Mouse (Mus musculus) intestine, embryonic 15.5 days (tissue): ENCODE measurements at regions not wholly inside any gene's neighbourhood (a gene's known extent, or its start where the extent isn't known, plus 50 kb on each side); places are given as distances from the start of the nearest gene placed in this dataset.
A peak's percentile ranks its signal among the peaks of the same experiment; 100 is the strongest.

ENCODE experiments used
- ATAC-seq: fragments of 200-750 bp; cut with Nextera tagmentation; 2 replicates; pipeline ENCODE4 v1.8.0; 2017; ENCODE audit warnings: moderate TSS enrichment, moderate library complexity
- H3K27ac ChIP-seq: fragments of 300-500 bp; sonication (generic); 2 replicates; pipeline ENCODE4 v1.5.1; 2015; ENCODE audit warnings: mild to moderate bottlenecking, inconsistent platforms
- H3K27me3 ChIP-seq: fragments of 300-500 bp; sonication (generic); replicated peaks from 2 replicates; pipeline ENCODE4 v1.6.1; 2015; ENCODE audit warnings: inconsistent platforms
- H3K36me3 ChIP-seq: fragments of 300-500 bp; sonication (generic); 2 replicates; pipeline ENCODE4 v1.6.1; 2015; ENCODE audit warnings: inconsistent platforms
- H3K4me1 ChIP-seq: fragments of 300-500 bp; sonication (generic); replicated peaks from 2 replicates; pipeline ENCODE4 v1.6.1; 2015; ENCODE audit warnings: inconsistent platforms
- H3K4me2 ChIP-seq: fragments of 300-500 bp; sonication (generic); replicated peaks from 2 replicates; pipeline ENCODE4 v1.6.1; 2015; ENCODE audit warnings: mild to moderate bottlenecking, inconsistent platforms
- H3K4me3 ChIP-seq: fragments of 300-500 bp; sonication (generic); replicated peaks from 2 replicates; pipeline ENCODE4 v1.5.1; 2015; ENCODE audit warnings: inconsistent platforms
- H3K9ac ChIP-seq: fragments of 300-500 bp; sonication (generic); 2 replicates; pipeline ENCODE4 v1.6.1; 2015; ENCODE audit warnings: inconsistent platforms
- H3K9me3 ChIP-seq: fragments of 300-500 bp; sonication (generic); 2 replicates; pipeline ENCODE4 v1.6.1; 2016; ENCODE audit warnings: inconsistent platforms
- WGBS: fragments of 180-500 bp; shearing (Covaris S2); methylation state at CpG from one replicate; pipeline ENCODE4 v1.1.7; 2015; 5-methylcytosine and 5-hydroxymethylcytosine counted together

DNA sequence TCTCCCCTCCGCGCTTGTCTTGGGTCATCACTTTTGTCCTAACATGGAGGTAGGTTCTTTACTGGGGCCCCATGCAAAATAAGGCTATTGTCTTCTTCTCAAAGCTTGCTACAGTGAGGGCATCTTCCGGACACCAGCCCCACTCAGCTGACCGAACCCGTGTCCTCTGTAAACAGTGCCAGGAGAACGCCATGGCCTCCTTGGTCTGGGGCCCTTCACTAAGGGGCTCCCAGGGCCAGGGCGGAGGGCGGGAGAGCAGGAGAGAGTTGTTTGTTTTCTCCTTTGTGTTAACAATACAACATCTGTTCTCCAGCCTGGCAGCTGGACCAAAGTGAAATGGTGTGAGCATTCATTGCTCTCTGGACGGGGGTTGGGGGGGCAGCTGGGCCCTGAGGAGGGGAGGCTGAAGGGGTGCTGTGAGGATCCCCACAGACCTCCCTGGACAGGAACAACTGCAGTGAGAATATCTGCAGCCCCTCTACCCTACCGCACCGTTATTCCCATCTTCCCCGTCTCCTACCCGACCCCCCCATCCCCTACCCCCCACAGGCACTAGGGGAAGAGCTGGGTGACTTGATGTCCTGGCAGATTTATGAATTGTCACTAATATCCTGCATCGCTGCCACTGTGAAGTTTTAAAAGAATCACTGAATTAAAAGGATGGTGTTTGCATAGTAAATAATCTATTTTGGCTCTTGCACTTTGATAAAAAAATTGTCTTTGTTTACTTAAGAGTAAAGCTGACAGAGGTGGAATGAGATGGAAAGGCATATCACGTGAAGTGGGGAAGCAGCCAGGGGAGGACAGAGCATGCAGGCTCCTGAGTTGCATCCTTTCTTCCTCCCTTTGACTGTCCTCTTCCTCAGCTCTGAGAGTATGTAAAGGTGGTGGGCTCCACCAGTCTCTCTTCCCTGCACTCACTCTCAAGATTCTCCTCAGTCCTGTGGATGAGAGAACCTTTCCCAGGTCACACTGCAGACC, 97.5 kb upstream of the Teddm2 start:
- ATAC-seq, result no peak
- H3K4me2 ChIP-seq, result no peak overlapping the region
- no peaks in the 10 kb centered on the region for H3K9me3 ChIP-seq
- 62% methylated on average over 15 of the region's 15 CpGs for WGBS
- H3K27me3 ChIP-seq, result no peaks in the 10 kb centered on the region
- peaks cover 3% of the 10 kb centered on the region; the same call in 1 of the 2 replicates for H3K4me1 ChIP-seq
- H3K27ac ChIP-seq, result no peak overlapping the region
- H3K9ac ChIP-seq, result no peak overlapping the region
- H3K4me3 ChIP-seq, result no peak overlapping the region
- H3K36me3 ChIP-seq, result no peaks in the 10 kb centered on the region

DNA sequence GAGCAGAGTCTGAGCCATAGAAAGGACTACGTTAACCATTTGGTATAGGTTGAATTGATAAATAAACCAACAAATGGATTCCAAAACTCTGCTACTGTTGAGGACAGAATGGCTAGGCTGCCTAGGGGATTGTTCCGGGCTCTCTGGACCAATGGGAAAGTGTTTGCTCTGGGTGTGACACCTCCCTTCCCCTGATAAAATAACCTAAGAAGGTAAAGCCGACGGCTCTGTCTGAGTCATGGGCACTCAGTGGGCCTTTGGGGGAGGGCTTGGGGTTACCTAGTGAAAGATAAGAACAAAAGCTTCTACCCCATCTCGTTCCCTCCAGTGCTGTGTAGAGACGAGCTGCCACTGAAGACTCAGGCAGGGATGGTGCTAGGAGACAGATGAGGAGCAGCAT, 99.7 kb upstream of the Teddm2 start:
- Histone ChIP-seq H3K9me3 (no peaks in the 10 kb centered on the region), H3K9ac (no peak overlapping the region), H3K27me3 (no peaks in the 10 kb centered on the region), H3K4me1 (no peaks in the 10 kb centered on the region; the same call in 1 of the 2 replicates), H3K4me2 (no peak overlapping the region), H3K27ac (no peak overlapping the region), H3K36me3 (no peaks in the 10 kb centered on the region), H3K4me3 (no peak overlapping the region)
- ATAC-seq, result peak; percentile 41
- 57% methylated on average over 6 of the region's 6 CpGs for whole genome bisulfite sequencing

DNA sequence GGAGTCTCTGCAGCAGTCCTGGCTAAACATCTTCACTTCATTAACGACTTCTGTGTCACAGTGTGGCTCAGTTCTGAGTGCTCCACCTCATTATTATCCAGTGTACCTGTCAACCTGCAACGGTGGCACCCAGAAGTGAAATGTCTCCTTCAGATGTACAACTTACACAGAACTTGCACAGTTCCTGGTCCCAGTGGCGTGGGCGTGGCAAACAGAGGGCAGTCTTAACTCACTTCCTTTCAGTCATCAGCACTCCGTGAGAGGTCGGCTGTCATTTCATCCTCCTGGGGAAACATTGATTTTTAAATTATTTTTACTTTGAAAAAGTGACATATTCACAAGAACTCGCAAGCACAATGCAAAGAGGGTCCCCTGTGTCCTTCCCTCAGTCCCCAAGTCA, 103.6 kb upstream of the Teddm2 start:
- Histone ChIP-seq H3K27me3 (no peaks in the 10 kb centered on the region), H3K36me3 (no peaks in the 10 kb centered on the region), H3K9me3 (no peaks in the 10 kb centered on the region), H3K4me1 (no peaks in the 10 kb centered on the region), H3K27ac (no peak overlapping the region), H3K4me2 (no peak overlapping the region), H3K4me3 (no peak overlapping the region), H3K9ac (no peak overlapping the region)
- WGBS, result 72% methylated on average over 7 of the region's 7 CpGs
- ATAC-seq, result no peak

DNA sequence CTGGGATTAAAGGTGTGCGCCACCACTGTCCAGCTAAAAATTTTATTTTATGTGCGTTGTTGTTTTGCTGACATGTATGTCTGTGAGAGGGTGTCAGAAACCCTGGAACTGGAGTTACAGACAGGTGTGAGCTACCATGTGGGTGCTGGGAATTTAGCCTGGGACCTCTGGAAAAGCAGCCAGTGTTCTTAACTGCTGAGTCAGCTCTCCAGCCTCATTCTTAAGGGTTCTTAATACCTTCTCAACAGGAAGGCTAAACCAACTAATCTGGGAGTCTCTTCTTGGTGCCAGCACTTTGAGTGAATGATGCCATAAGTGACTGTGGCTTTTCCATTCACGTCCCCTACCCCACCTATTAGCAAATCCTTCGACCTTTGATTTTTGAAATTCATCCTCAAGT, 104.6 kb upstream of the Teddm2 start:
- H3K4me3 ChIP-seq, result no peak overlapping the region
- H3K9me3 ChIP-seq, result no peaks in the 10 kb centered on the region
- no peaks in the 10 kb centered on the region for H3K27me3 ChIP-seq
- WGBS, result 92% methylated on average over 4 of the region's 4 CpGs
- H3K36me3 ChIP-seq, result no peaks in the 10 kb centered on the region
- no peak overlapping the region for H3K4me2 ChIP-seq
- no peak overlapping the region for H3K9ac ChIP-seq
- H3K27ac ChIP-seq, result no peak overlapping the region
- no peaks in the 10 kb centered on the region for H3K4me1 ChIP-seq
- ATAC-seq, result no peak

DNA sequence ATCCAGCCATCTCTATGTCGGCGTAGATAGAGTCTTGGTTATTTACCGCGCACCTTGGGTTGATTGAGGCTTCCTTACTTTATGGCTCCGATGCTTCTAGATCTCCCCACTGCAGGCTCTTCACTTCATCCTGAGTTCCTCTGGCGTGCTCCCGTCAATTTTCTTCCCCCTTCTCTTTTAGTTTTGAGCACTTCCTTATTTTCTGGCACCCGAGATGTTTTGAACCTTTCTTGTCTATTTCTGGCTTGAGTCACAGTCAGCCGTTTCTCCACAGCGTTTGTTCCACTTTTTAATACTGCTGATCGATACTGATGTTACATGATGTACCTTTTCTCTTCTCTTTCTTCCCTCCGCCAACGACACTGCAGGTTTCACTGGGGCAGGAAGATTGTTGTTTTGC, 106.0 kb upstream of the Teddm2 start:
- Histone ChIP-seq H3K36me3 (no peaks in the 10 kb centered on the region), H3K4me2 (no peak overlapping the region), H3K9ac (no peak overlapping the region), H3K27ac (no peak overlapping the region), H3K4me1 (no peaks in the 10 kb centered on the region), H3K27me3 (no peaks in the 10 kb centered on the region), H3K4me3 (no peak overlapping the region), H3K9me3 (no peaks in the 10 kb centered on the region)
- ATAC-seq, result no peak
- WGBS, result 83% methylated on average over 13 of the region's 13 CpGs

DNA sequence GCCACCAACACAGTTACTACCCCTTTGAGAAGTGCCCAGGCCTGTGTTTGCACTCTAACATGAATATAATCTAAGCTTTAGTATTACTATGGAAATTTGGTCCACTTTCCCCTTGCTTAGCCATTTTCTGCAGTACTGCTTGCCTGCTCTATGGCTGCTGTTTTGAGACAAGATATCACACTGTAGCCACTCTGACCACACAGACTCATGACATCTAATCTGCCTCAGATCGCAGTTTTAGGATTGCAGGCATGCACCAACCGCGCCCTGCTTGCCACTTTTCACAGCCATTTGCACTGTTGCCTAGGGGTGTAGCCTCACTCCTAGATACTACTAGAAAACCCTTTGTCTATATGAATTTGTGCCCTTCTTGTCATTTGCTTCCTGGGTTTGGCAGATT, 107.4 kb upstream of the Teddm2 start:
- Histone ChIP-seq H3K4me2 (no peak overlapping the region), H3K9ac (no peak overlapping the region), H3K27me3 (no peaks in the 10 kb centered on the region), H3K36me3 (no peaks in the 10 kb centered on the region), H3K9me3 (no peaks in the 10 kb centered on the region), H3K4me1 (no peaks in the 10 kb centered on the region), H3K27ac (no peak overlapping the region), H3K4me3 (no peak overlapping the region)
- WGBS, result 88% methylated on average over 3 of the region's 3 CpGs
- ATAC-seq, result no peak

DNA sequence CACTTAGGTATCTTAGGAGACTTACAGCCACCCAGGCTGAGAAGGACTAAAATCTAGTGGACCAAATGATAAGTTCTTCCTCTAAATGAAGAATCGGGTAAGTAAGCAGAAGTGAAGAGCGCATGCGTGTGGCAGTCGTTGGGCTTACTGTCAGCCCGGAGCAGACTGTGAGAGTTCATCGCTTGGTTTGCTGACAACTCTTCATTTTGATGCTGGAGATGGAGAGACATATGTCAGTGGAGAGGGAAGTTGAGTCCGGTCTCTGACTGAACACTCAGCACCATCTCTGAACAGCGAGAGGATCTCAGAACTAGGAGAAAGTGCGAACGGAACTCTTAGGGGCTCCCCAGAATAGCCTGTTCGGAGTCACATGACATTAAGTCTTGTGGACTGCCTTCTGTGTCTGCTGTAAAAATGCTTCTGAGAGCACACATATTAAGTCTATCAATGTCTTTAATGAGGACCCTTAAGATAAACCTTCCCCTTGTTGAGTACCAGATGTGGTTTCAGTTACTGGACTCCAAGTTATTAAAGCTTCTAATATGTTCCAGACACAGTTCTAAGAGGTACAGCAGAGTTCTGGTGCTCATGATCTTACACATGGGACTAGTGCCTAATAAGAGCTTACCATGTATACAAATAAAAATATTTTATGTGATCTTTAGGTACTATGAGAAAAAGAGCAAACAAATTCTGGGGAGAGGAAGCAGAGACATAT, 108.7 kb upstream of the Teddm2 start:
- Histone ChIP-seq H3K4me1 (no peaks in the 10 kb centered on the region), H3K27me3 (no peaks in the 10 kb centered on the region), H3K36me3 (no peaks in the 10 kb centered on the region), H3K4me3 (no peak overlapping the region), H3K4me2 (no peak overlapping the region), H3K27ac (no peak overlapping the region), H3K9me3 (no peaks in the 10 kb centered on the region), H3K9ac (no peak overlapping the region)
- ATAC-seq, result no peak
- 85% methylated on average over 11 of the region's 11 CpGs for WGBS

DNA sequence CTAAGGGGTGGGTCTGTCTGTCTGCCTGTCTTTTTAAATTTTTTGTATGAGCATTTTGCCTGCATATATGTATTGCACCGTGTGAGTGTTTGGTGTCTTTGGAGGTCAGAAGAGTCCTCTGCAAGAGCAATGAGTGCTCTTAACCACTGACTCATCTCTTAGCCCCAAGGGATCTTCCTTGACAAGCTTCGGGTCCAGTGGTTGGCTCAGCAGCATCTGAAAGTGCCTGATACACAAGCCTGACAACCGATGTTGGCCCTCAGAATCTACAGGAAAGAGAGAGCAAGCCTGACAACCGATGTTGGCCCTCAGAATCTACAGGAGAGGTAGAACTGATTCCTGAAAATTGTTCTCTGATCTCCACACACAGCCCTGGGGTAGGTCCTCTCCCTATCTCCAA, 110.7 kb upstream of the Teddm2 start:
- H3K4me2 ChIP-seq, result no peak overlapping the region
- H3K9ac ChIP-seq, result no peak overlapping the region
- H3K27me3 ChIP-seq, result no peaks in the 10 kb centered on the region
- no peaks in the 10 kb centered on the region for H3K4me1 ChIP-seq
- no peak overlapping the region for H3K4me3 ChIP-seq
- no peak overlapping the region for H3K27ac ChIP-seq
- no peaks in the 10 kb centered on the region for H3K36me3 ChIP-seq
- no peaks in the 10 kb centered on the region for H3K9me3 ChIP-seq
- ATAC-seq, result no peak
- 77% methylated on average over 4 of the region's 4 CpGs for WGBS

DNA sequence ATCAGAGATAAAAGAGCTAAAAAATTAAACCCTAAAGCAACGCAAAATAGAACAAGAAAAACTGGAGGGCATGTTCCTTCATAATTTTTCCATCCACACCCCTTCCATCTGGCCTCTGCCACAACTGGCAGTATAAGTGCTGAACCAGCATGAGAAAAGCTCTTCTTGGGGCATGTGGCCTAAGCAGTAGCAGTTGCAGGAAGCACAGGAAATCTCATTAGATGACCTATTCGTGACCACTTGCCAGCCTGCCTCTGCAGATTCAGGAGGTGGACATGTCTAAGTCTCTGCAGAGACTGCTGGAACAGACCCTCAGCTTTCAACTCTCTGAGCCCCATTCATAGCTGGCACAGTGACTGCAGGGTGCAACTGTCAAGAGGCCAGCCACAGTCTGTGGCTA, 116.5 kb upstream of the Teddm2 start:
- no peak for ATAC-seq
- H3K9ac ChIP-seq, result no peak overlapping the region
- H3K4me2 ChIP-seq, result no peak overlapping the region
- no peak overlapping the region for H3K4me3 ChIP-seq
- WGBS, result 46% methylated on average over 2 of the region's 2 CpGs
- H3K36me3 ChIP-seq, result no peaks in the 10 kb centered on the region
- no peaks in the 10 kb centered on the region for H3K4me1 ChIP-seq
- no peaks in the 10 kb centered on the region for H3K27me3 ChIP-seq
- no peaks in the 10 kb centered on the region for H3K9me3 ChIP-seq
- H3K27ac ChIP-seq, result no peak overlapping the region

DNA sequence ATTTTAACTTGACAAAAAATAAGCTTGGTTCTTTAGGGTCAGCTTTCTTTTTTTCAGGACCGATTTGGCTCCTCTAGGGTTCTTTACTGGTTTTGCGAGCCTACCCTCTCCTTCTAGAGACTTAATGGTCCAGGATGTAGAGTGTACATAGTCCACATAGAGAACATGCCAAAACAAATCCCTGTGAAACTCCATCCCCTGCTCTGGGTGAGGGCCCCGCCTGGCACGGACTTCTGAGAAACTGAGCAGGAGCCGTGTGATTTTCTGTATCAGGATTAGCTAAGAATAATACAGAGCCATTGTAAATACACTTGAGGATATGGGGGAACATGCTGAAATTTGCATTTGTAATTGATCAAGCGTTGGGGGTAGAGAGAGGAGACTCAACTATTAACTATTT, 118.2 kb upstream of the Teddm2 start:
- ATAC-seq, result no peak
- H3K4me2 ChIP-seq, result no peak overlapping the region
- WGBS, result 82% methylated on average over 6 of the region's 6 CpGs

DNA sequence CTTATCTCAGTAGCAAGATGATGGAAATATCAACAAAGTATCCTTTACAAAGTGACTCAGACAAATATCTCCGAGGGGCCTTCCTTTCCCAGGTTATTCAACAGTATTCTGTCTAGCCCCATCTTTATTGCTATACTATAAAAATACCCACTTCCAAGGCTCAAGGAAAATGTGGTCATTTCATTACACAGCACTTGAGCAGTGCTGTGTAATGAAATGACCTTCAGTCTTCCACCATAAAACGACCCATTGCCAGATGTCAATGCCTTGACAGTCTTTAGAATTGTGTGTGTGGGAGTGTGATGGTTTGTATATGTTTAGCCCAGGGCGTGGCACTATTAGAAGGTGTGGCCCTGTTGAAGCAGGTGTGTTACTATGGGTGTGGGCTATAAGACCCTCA, 124.3 kb upstream of the Teddm2 start:
- no peak overlapping the region for H3K9ac ChIP-seq
- H3K4me1 ChIP-seq, result no peaks in the 10 kb centered on the region
- no peak overlapping the region for H3K4me2 ChIP-seq
- peak; percentile 72 for ATAC-seq
- no peaks in the 10 kb centered on the region for H3K9me3 ChIP-seq
- no peak overlapping the region for H3K4me3 ChIP-seq
- H3K36me3 ChIP-seq, result no peaks in the 10 kb centered on the region
- H3K27me3 ChIP-seq, result no peaks in the 10 kb centered on the region
- 66% methylated on average over 3 of the region's 3 CpGs for WGBS
- H3K27ac ChIP-seq, result no peak overlapping the region

More for the DNA sequence above, 118.2 kb upstream of the Teddm2 start:
- Histone ChIP-seq H3K27me3 (no peaks in the 10 kb centered on the region), H3K36me3 (no peaks in the 10 kb centered on the region), H3K9ac (no peak overlapping the region), H3K4me1 (no peaks in the 10 kb centered on the region), H3K27ac (no peak overlapping the region), H3K4me3 (no peak overlapping the region), H3K9me3 (no peaks in the 10 kb centered on the region)

DNA sequence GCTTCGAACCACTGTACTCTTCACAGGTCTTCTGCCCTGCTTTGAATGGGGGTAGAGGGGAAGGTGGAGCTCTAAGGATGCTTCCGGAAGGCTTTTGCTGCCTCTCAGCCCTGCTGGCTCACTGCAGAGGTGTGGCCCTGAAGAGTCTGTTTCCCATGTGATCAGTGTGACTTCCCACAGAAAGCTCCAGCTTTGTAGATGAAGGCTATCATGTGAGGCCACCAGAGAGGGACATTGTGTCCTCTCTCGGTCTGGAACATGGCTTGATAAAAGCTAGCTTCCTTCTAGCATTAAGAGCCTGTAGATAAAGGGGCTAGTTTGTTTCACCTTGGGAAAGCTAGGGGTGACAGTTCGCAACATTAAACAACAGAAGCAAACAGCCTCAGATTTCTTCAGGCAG, 127.3 kb upstream of the Teddm2 start:
- Histone ChIP-seq H3K27ac (no peak overlapping the region), H3K27me3 (no peaks in the 10 kb centered on the region), H3K4me2 (no peak overlapping the region), H3K9me3 (no peaks in the 10 kb centered on the region), H3K4me3 (no peak overlapping the region), H3K9ac (no peak overlapping the region), H3K4me1 (0 out of 2 replicates have a peak, but pooled peaks cover under 1% of the 10 kb centered on the region), H3K36me3 (no peaks in the 10 kb centered on the region)
- 83% methylated on average over 4 of the region's 4 CpGs for WGBS
- no peak for ATAC-seq
